In genomic region chr1:21460941-21461689, GRCm38 (mm10) we compare ENCODE assay signal across 8 mouse cellular contexts.
DNase-seq lines count a peak whose midpoint lies in the region; ATAC-seq and TF ChIP-seq lines count a peak whose summit lies in the region.

No protein-coding gene starts in this region.

- H3K27me3 ChIP-seq in ES-Bruce4 (ENCODE audit: control insufficient read depth, insufficient read depth, low read length, poor library complexity, severe bottlenecking), result no peaks in the 10 kb centered on the region
- no peaks in the 10 kb centered on the region for H3K27me3 ChIP-seq in embryonic facial prominence, embryonic 15.5 days

- H3K36me3 ChIP-seq in ES-Bruce4 (ENCODE audit: control insufficient read depth, insufficient read depth, low read length, poor library complexity, severe bottlenecking), result no peaks in the 10 kb centered on the region
- no peaks in the 10 kb centered on the region for H3K36me3 ChIP-seq in embryonic facial prominence, embryonic 15.5 days

- no peaks in the 10 kb centered on the region for H3K4me1 ChIP-seq in ES-Bruce4 (ENCODE audit: control insufficient read depth, insufficient read depth, low read length)
- no peaks in the 10 kb centered on the region for H3K4me1 ChIP-seq in embryonic facial prominence, embryonic 15.5 days

- TF ChIP-seq CTCF in ES-Bruce4 (IDR thresholded peaks at IDR 0.05; ENCODE audit: low read depth, low read length), result peak; percentile 73

- 47% methylated on average over 18 of the region's 18 CpGs for WGBS in embryonic facial prominence, embryonic 15.5 days

- no peak overlapping the region for H3K27ac ChIP-seq in ES-Bruce4 (ENCODE audit: insufficient read depth, low read length)
- no peak overlapping the region for H3K27ac ChIP-seq in embryonic facial prominence, embryonic 15.5 days (replicated peaks)

- H3K4me3 ChIP-seq in ES-Bruce4 (ENCODE audit: low read depth, low read length), result no peak overlapping the region
- no peak overlapping the region for H3K4me3 ChIP-seq in embryonic facial prominence, embryonic 15.5 days (replicated peaks)

- DNase-seq in adrenal gland, postnatal 36 days, result peak; percentile 60 to 82
- DNase-seq in heart, postnatal 4 days, result peak; percentile 80
- peak; percentile 88 to 89 for DNase-seq in layer of hippocampus, postnatal 10 days (ENCODE audit: low spot score in 2 of 2)
- DNase-seq in lung, postnatal 25 days (ENCODE audit: low spot score), result peak; percentile 17
- peak; percentile 41 for DNase-seq in right cerebral cortex, adult 18-20 months
- DNase-seq in urinary bladder, postnatal 14 days (ENCODE audit: low spot score), result peak; percentile 60

- no peak for TF ChIP-seq EP300 in ES-Bruce4 (IDR thresholded peaks at IDR 0.05; ENCODE audit: insufficient read depth, low read depth, low read length)

- 0 out of 2 replicates have a peak overlapping the region, but pooled peaks have one; percentile 15 for H3K4me2 ChIP-seq in embryonic facial prominence, embryonic 15.5 days (replicated peaks)

- H3K9me3 ChIP-seq in ES-Bruce4 (replicated peaks; ENCODE audit: control insufficient read depth, insufficient read depth, low read length, poor library complexity, severe bottlenecking), result no peaks in the 10 kb centered on the region
- no peaks in the 10 kb centered on the region for H3K9me3 ChIP-seq in embryonic facial prominence, embryonic 15.5 days (replicated peaks)

- no peak for TF ChIP-seq POLR2A in ES-Bruce4 (IDR thresholded peaks at IDR 0.05; ENCODE audit: insufficient read depth, low read length)

- ATAC-seq in embryonic facial prominence, embryonic 15.5 days (ENCODE audit: insufficient number of reproducible peaks, low FRiP score, low TSS enrichment, low read depth), result 0 out of 2 replicates have a peak, but pooled peaks have one; percentile 29

- no peak overlapping the region for H3K9ac ChIP-seq in ES-Bruce4 (ENCODE audit: low read depth, poor library complexity, severe bottlenecking)
- H3K9ac ChIP-seq in embryonic facial prominence, embryonic 15.5 days, result no peak overlapping the region

Comparison
In these comparisons a context has a peak if more than half of its experiments do, and no peak if none do; other contexts are left out.
1. DNase-seq: peak in every context shown above with its lines; median percentile 88 in layer of hippocampus, postnatal 10 days; 80 in heart, postnatal 4 days; 71 in adrenal gland, postnatal 36 days; 60 in urinary bladder, postnatal 14 days; 41 in right cerebral cortex, adult 18-20 months; 17 in lung, postnatal 25 days.